Mouse (Mus musculus) gastrocnemius, postnatal 36 days (tissue): ENCODE data around the gene Adrb1. TPM values are rescaled to one million over a fixed set of nuclear protein-coding genes. Genes with fewer than 3 reads are reported as not detected.

Experiments used
- DNase-seq, 2 experiments: peaks; one replicate each; pipeline ENCODE4 v3.0.0; 2022
- intact Hi-C: fragments of 180-260 bp; cut with DNase I; formaldehyde crosslinking; loops from one replicate; pipeline ENCODE4 v1.15.1; 2025
- long read RNA-seq, 2 experiments: library from polyadenylated mRNA; stranded (forward); transcript quantifications; one replicate each; pipeline ENCODE4 v2.0.0; 2021
- total RNA-seq, 2 experiments: library from RNA; stranded (reverse); gene quantifications; 2 replicates each; pipeline ENCODE4 v1.2.3; 2021

Gene Adrb1
- under 1 TPM; 0.15 to 0.20 TPM for total RNA-seq
- long read RNA-seq, experiment 1, result 0 reads
- long read RNA-seq, experiment 2, partial matches to known transcripts, result 0 of 1 reads
- long read RNA-seq, experiment 2, other reads (novel, unspliced or antisense), result 0 of 1 reads

GRCm38 (mm10) chr19:56721387-56722211, at the start of gene Adrb1:
Adrb1 (plus strand) TSS chr19:56722199.
- intact Hi-C loops, result no loop called here
- peak; percentile 30 to 31 for DNase-seq

- intact Hi-C loops, result no loop called here
- no peak for DNase-seq
These were observed 46.3 kb upstream of the Adrb1 start for GRCm38 (mm10) chr19:56675690-56676089.

- no peak for DNase-seq
- intact Hi-C loops, result no loop called here
These were observed 45.5 kb upstream of the Adrb1 start for GRCm38 (mm10) chr19:56676506-56676905.

GRCm38 (mm10) chr19:56677611-56678010, 44.4 kb upstream of the Adrb1 start:
- DNase-seq, result no peak

GRCm38 (mm10) chr19:56678516-56678915, 43.5 kb upstream of the Adrb1 start:
- no peak for DNase-seq
- intact Hi-C loops, result no loop called here

More at GRCm38 (mm10) chr19:56677611-56678010, 44.4 kb upstream of the Adrb1 start:
- intact Hi-C loops, result no loop called here

GRCm38 (mm10) chr19:56679213-56679965, 42.6 kb upstream of the Adrb1 start:
- no peak for DNase-seq
- intact Hi-C loops, result no loop called here

- intact Hi-C loops, result no loop called here
- DNase-seq, result no peak
These were observed 42.0 kb upstream of the Adrb1 start for GRCm38 (mm10) chr19:56679992-56680391.

- DNase-seq, result no peak
- intact Hi-C loops, result no loop called here
These were observed 39.7 kb upstream of the Adrb1 start for GRCm38 (mm10) chr19:56682297-56682696.

GRCm38 (mm10) chr19:56682843-56683242, 39.2 kb upstream of the Adrb1 start:
- intact Hi-C loops, result no loop called here

GRCm38 (mm10) chr19:56685515-56685914, 36.5 kb upstream of the Adrb1 start:
- intact Hi-C loops, result no loop called here
- no peak for DNase-seq

More at GRCm38 (mm10) chr19:56682843-56683242, 39.2 kb upstream of the Adrb1 start:
- DNase-seq, result no peak

- no peak for DNase-seq
- intact Hi-C loops, result no loop called here
These were observed 35.8 kb upstream of the Adrb1 start for GRCm38 (mm10) chr19:56686218-56686617.

GRCm38 (mm10) chr19:56687026-56687635, 34.9 kb upstream of the Adrb1 start:
- intact Hi-C loops, result no loop called here
- no peak for DNase-seq

- intact Hi-C loops, result no loop called here
- DNase-seq, result no peak
These were observed 34.3 kb upstream of the Adrb1 start for GRCm38 (mm10) chr19:56687676-56688075.

GRCm38 (mm10) chr19:56688661-56689335, 33.2 kb upstream of the Adrb1 start:
- no peak for DNase-seq
- intact Hi-C loops, result no loop called here

- intact Hi-C loops, result no loop called here
- no peak for DNase-seq
These were observed 32.5 kb upstream of the Adrb1 start for GRCm38 (mm10) chr19:56689493-56689892.

- intact Hi-C loops, result no loop called here
- DNase-seq, result no peak
These were observed 30.9 kb upstream of the Adrb1 start for GRCm38 (mm10) chr19:56691103-56691502.

GRCm38 (mm10) chr19:56692451-56692850, 29.5 kb upstream of the Adrb1 start:
- intact Hi-C loops, result no loop called here
- DNase-seq, result no peak

- no peak for DNase-seq
- intact Hi-C loops, result no loop called here
These were observed 24.4 kb upstream of the Adrb1 start for GRCm38 (mm10) chr19:56697370-56698144.

GRCm38 (mm10) chr19:56700848-56701247, 21.2 kb upstream of the Adrb1 start:
- peak; percentile 28 to 47 for DNase-seq
- intact Hi-C loops, result no loop called here
